Mouse (Mus musculus): ENCODE results near the gene Acoxl.

DNA sequence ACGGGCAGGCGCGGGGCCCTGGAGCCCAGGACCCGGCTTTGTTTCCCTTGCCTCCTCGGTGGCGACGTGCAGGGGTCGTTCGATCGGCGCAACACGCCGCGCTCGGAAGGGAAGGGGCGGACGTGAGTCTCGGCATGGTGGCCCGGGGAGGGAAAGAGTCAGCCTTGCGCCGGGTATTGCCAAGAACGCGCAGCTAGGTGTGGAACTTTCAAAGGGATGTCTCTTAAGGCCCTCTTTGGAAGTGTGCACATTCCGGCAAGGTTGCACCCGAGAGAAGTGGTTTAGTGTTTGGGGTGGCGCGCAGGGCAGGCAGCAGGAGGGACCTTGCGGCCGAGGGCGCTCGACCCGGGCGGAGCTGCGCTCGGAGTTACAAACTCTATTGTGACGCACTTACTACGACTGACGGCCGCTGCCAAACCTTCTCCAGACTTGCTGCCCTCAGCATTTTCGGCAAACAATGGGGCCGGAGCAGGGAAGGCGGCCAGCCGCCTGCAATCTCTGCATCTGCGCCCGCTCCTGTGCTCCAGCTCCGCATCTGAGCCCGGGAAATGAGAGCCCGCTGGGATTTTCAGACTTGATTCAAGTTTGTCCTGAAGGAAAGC, 289.1 kb downstream of the Acoxl start:
- no peak for TF ChIP-seq CTCF (IDR thresholded peaks at IDR 0.05; ENCODE audit: low read depth, low read length)
- TF ChIP-seq GATA1 (IDR thresholded peaks at IDR 0.05; ENCODE audit: borderline replicate concordance, low read length), result no peak
- TF ChIP-seq POLR2AphosphoS5 (IDR thresholded peaks at IDR 0.05; ENCODE audit: insufficient replicate concordance, low read depth, low read length), result no peak
